Mouse (Mus musculus) hindlimb bud, embryonic 11.5 days (tissue): ENCODE data around the gene Grin3b.

Experiments used
- DNase-seq: peaks from one replicate; pipeline ENCODE4 v3.0.0-alpha.2; 2012; ENCODE audit warnings: low read depth, low spot score; ENCODE audit errors: extremely low spot score

The Grin3b gene

GRCm38 (mm10) chr10:80015583-80015982 is 45.1 kb downstream of the Grin3b start:
- DNase-seq, result no peak

- no peak for DNase-seq
Measured at GRCm38 (mm10) chr10:80016511-80016910, 46.0 kb downstream of the Grin3b start, which contains the start of gene Arhgap45. TSS of gene Arhgap45 (plus strand) at chr10:80016653.

- no peak for DNase-seq
Measured at GRCm38 (mm10) chr10:80016931-80017330, 46.4 kb downstream of the Grin3b start.

GRCm38 (mm10) chr10:80017361-80017760 is 46.8 kb downstream of the Grin3b start:
- no peak for DNase-seq

DNA sequence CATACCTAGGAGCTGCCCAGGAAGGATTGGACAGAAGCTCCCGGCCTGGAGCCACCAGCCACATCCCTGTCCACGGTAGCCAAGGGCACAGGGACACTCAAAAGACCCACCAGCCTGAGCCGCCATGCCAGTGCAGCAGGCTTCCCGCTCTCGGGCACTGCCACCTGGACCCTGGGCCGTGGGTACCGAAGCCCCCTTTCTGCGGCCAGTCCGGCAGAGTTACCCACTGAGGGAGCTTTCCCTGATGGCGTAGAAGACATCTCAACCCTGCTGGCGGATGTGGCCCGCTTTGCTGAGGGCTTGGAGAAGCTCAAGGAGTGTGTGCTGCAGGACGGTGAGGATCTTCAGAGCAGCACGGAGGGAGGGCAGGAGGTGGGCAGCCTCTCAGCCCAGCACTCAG is 47.3 kb downstream of the Grin3b start:
- DNase-seq, result no peak

DNA sequence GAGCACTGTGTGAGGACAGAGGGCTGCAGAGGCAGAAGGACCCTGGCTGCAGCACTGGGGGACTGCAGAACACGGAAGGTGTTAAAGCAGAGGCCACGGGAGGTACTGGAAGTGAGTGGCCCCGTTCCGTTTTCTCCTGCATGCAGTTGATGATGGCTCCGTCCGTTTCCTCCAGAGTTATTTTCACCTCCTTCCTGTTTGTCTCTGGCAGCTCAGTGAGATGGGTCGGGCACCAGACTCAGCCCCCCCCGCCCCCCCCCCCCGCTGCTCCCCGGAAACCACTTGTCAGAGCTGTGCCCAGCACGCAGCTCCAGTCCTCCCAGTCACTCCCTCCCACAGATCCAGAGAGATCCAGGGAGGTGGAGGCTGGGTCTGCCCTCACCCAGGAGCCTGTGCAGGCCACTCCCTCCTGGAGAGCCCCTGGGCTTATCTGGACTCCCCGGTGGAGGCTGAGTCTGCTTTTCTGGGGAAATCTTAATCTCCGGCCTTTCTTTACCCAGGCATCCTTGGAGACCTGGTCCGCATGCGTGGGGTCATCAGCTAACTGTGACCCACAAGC is 48.3 kb downstream of the Grin3b start:
- no peak for DNase-seq

- no peak for DNase-seq
Measured at GRCm38 (mm10) chr10:80019471-80020131, 49.1 kb downstream of the Grin3b start.

DNA sequence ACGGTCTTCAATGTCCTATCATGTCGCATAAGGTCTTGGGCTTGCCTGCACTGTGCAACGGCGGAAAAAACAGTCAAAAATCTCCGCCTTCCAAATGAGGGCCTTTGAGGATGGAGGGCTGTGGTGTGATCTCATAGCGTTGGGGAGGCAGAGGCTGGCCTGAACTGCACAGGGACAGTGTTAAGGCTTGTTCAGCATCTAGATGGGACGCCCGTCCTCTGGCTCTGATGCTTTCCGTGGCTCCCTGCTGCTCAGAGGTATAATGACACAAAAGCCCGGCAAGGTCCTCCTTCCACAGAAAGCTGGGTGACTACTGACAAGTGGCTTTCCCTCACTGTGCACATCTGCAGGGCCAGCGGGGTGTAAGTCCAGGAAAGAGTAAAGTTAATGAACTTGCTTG is 49.7 kb downstream of the Grin3b start:
- DNase-seq, result no peak

- no peak for DNase-seq
Measured at GRCm38 (mm10) chr10:80020603-80021319, 50.2 kb downstream of the Grin3b start.

GRCm38 (mm10) chr10:80021320-80021641 is 50.8 kb downstream of the Grin3b start:
- no peak for DNase-seq

- DNase-seq, result no peak
Measured at GRCm38 (mm10) chr10:80022164-80022563, 51.6 kb downstream of the Grin3b start.

- no peak for DNase-seq
Measured at GRCm38 (mm10) chr10:80022806-80023205, 52.3 kb downstream of the Grin3b start.

DNA sequence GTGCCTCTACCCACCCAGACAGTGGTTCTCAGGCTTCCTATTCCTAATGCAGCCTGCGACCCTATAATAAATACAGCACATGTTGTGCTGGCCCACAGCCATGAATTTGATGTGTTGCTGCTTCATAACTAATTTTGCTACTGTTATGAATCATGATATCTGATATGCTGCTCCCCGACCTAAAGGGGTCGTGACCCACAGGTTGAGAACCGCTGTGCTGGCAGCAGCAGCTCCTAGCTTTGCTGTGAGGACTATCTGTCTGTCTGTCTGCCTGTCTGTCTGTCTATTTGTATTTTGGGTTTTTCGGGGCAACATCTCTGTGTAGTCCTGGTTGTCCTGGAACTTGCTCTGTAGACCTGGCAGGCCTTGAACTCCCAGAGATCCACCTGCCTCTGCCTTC is 53.2 kb downstream of the Grin3b start:
- DNase-seq, result no peak

DNA sequence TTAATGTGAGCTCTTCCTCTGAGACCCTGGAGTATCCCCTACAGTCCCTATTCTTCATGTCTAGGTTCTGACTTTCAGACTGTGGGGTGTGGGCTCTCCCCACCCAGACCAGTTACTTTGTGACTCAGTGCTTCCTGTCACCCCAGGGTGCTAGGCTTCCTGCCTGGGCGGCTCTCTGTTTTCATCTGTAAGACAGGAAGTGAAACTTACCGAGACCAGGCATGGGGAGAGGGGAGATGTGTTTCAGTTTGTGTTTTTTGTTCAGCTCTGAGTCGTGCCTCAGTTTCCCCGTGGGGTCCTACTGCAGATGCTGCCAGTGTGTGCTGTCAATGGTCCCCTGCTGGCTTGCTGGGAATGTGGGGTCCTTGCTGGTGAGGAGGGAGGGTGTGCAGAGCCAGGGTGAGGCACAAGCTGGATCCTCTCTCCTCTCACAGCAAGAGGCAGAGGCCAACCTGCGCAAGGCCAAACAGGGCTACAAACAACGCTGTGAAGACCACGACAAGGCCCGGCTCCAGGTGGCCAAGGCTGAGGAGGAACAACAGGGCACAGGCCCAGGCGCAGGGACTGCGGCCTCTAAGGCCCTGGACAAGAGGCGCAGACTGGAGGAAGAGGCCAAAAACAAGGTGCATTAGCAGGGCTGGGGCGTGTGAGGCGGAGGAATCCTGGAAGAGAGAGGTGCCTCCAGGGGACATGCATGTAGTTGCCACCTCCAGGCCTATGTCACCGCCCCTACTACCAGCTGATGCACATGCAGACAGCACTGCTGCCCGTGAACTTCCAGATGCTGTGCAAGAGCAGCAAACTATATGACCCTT is 53.9 kb downstream of the Grin3b start:
- no peak for DNase-seq

- DNase-seq, result no peak
Measured at GRCm38 (mm10) chr10:80025044-80025347, 54.5 kb downstream of the Grin3b start.

GRCm38 (mm10) chr10:80025463-80025862 is 54.9 kb downstream of the Grin3b start:
- DNase-seq, result no peak

- no peak for DNase-seq
Measured at GRCm38 (mm10) chr10:80025889-80026288, 55.4 kb downstream of the Grin3b start.
